Mouse (Mus musculus): ENCODE measurements around the gene Rhd.
"Not testable (repeated sequence)": the region's sequence is repeated elsewhere in the genome, so short reads cannot be mapped to it uniquely, and the experiment has no call there.

Gene Rhd

DNA sequence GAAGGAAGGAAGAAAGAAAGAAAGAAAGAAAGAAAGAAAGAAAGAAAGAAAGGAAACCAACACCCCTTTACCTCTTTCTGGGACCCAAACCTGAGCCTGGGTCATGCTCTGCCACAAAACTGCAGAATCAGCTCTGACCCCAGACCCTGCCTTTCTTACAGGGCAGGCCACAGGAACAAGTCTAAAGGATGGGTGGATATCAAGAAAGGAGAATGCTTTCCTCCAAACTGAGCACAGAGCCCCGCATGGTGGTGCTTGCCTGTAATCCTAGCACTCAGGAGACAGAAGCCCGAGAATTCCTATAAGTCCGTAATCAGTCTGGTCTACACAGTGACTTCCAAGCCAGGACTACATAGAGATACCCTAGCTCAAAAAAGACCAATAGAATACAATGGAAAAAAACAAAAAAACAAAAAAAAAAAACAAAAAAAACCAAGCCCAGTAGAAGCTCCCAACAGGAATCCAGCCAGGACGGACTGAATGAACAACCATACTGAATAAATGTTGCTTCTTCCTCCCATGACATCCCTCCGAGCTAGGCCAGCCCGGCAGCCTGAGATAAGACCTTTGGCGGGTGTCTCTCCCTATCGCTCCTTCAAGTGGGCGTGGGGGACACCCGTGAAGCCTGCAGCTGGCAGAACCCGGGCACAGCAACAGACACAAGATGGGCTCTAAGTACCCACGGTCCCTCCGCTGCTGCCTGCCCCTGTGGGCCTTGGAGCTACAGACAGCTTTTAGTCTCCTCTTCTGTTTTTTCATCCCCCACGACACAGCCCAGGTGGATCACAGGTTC lies at the start of gene Rhd:
TSS of gene Rhd (plus strand) at position 600 of the 793 bp plus-strand sequence.
- DNase-seq (ENCODE audit: low read depth): no peak

DNA sequence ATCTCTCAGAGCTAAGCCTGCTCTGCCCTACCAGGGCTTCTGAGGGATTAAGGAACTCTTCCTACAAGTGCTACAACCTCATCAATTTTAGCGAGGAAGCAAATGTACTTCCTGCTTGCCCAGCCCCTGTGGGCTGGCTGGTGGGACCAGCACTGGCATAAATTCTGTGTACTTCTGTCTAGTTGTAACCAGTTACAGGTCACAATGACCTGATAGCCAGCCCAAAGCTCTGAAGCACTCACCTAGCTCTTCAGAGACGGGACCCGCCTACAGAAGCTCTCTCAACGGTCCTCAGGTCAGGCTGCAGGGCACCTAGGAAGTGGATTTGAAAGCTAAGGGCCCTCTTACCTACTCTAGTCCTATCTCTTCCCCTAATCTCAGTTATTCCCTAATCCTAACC lies 46.6 kb upstream of the Rhd start:
- DNase-seq (ENCODE audit: low read depth): no peak

- DNase-seq (ENCODE audit: low read depth): no peak
These were observed 43.3 kb upstream of the Rhd start for GRCm38 (mm10) chr4:134821061-134821460.

GRCm38 (mm10) chr4:134823560-134823959 lies 40.8 kb upstream of the Rhd start:
- no peak for DNase-seq (ENCODE audit: low read depth)

GRCm38 (mm10) chr4:134825864-134826263 lies 38.5 kb upstream of the Rhd start:
- not testable (repeated sequence) for DNase-seq (ENCODE audit: low read depth)

GRCm38 (mm10) chr4:134826348-134826747 lies 38.0 kb upstream of the Rhd start:
- DNase-seq (ENCODE audit: low read depth): no peak

GRCm38 (mm10) chr4:134827806-134828205 lies 36.5 kb upstream of the Rhd start:
- no peak for DNase-seq (ENCODE audit: low read depth)

DNA sequence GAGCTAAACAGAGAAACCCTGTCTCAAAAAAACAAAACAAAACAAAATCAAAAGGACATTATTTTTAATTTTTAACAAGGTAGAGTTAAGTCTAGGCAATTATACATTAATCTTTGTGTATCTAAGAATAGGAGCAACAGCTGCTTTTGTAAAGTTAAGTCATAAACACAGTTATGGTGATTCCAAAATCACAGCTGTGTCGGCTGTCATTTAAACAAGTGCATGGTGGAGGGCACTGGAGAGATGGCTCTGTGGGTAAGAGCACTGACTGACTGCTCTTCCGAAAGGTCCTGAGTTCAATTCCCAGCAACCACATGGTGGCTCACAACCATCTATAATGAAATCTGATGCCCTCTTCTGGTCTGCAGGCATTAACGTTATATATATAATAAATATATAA lies 32.4 kb upstream of the Rhd start:
- DNase-seq (ENCODE audit: low read depth): no peak

- DNase-seq (ENCODE audit: low read depth): no peak
These were observed 28.9 kb upstream of the Rhd start for GRCm38 (mm10) chr4:134835486-134835885.

GRCm38 (mm10) chr4:134838221-134838620 lies 26.1 kb upstream of the Rhd start:
- DNase-seq (ENCODE audit: low read depth): no peak

GRCm38 (mm10) chr4:134838706-134839105 lies 25.6 kb upstream of the Rhd start:
- DNase-seq (ENCODE audit: low read depth): not testable (repeated sequence)

GRCm38 (mm10) chr4:134840231-134840630 lies 24.1 kb upstream of the Rhd start:
- DNase-seq (ENCODE audit: low read depth): no peak

DNA sequence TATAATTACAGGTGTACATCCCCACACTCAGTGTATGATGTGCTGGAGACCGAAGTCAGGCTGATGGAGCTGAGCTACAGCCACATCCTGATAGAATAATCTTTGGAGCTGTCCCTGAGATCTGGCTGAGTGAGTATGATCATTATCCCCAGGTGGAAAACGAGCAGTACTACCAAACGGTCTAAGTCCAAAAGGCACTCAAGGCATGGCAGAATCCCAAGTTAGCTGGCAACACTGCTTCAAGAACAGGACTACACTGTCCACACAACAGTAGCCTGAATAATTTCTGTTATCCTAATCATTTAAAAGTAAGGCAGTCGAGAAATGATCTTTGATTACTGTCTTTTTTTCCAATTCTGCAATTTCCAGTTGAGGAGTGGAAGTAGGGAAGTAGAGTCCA lies 20.8 kb upstream of the Rhd start:
- DNase-seq (ENCODE audit: low read depth): no peak

- no peak for DNase-seq (ENCODE audit: low read depth)
These were observed 16.7 kb upstream of the Rhd start for GRCm38 (mm10) chr4:134847587-134847986.

GRCm38 (mm10) chr4:134850551-134850950 lies 13.8 kb upstream of the Rhd start:
- no peak for DNase-seq (ENCODE audit: low read depth)

- no peak for DNase-seq (ENCODE audit: low read depth)
These were observed 13.1 kb upstream of the Rhd start for GRCm38 (mm10) chr4:134851236-134851635.

DNA sequence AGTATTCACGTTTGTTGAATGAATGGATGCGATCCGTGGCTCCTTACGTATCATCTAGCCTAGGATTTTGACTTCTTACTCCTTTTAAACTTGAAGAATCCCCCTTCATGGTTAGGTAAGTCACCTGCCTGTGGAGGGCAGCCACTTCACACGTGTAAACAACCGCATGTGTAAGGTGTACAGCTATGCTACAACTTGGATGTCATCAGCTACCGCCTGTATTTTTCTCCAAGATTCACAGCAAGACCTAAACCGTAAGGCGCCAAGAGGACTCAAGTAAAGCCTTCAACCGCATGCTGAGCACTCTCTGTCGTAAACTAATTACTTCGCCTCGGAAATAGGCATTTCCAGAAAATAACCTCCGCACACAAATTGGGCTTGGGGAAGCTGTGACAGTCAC lies 12.5 kb upstream of the Rhd start:
- peak; percentile 49 for DNase-seq (ENCODE audit: low read depth)

DNA sequence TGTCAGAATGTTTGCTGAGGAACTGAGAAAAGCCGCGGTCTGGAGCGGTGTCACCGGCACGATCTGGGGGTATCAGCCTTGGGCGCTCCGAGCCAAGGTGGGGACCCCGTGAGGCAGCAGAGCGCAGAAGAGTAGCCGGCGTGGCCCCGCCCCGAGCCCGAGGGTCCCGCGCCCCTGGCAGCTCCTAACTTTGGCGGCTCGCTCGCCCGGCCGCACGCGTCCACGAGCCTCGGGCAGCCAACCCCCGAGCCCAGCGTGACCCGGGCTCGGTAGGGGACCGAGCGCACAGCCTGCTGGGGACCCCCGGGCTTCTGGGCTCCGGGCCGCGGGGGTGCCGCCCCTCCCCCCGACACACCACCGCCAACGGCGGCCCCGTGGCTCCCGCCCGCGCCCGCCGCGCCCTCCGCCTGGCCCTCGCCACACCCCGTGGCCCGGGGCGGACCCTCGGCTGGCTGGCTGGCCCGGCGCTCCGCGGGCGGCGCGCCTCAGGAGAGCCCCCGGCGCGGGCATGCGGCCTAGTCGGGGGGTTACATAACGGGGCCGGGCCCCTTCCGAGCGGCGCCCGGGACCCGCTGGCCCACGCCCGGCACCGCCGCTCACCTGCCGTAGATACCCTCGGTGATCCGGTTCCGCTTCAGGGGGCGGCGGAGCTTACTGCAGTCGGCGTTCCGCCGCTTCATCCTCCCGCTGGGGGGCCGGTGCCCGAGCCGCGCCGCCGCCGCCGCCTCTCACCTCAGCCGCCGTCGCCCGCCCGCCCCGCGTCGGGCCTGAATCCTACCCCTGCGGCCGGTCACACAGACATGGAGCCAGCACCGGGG lies 11.7 kb upstream of the Rhd start:
- DNase-seq (ENCODE audit: low read depth): peak; percentile 43

GRCm38 (mm10) chr4:134853259-134853636 lies 11.1 kb upstream of the Rhd start, which contains the start of gene Maco1:
TSS of gene Maco1 (minus strand) at chr4:134853345.
- DNase-seq (ENCODE audit: low read depth): peak; percentile 99

DNA sequence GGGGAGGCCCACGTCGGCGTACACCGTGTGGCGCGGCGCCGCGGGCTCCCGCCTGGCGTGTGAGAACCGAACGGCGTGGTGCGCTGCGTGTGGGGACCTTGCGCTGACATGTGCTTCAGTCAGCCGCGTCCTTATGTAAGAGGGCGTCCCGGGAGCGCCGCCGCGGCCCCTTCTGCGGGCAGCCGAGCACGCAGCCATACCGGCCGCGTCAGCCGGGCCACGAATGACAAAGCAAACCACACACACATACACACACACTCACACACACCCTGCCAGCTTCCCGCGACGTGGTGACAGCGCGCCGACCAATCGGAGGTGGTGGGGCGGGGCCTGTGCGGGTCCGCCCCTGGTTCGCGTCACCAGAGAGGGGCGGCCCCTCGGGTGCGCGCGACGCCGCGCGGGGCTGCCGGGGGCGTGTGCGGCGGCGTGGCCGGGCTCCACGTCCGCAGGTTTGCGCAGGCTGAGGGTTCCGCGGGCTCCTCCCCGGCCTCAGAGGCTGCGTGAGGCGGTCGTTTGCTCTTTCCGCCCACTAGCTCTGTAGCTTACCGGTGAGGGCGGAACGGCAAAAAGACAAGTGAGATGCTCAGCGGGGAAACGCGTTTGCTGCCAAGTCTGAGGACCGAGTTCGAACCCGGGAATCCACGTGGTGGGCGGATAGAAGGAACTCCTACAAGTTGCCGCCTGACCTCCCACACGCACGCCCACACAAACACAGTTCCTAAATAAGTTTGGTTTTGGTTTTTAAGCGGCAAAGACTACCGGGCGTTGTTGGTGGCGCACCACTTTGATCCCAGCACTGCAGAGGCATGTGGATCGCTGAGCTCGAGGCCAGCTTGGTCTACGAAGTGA lies 10.5 kb upstream of the Rhd start:
- peak; percentile 97 for DNase-seq (ENCODE audit: low read depth)

- no peak for DNase-seq (ENCODE audit: low read depth)
These were observed 9.0 kb upstream of the Rhd start for GRCm38 (mm10) chr4:134855371-134855770.

- DNase-seq (ENCODE audit: low read depth): no peak
These were observed 8.3 kb upstream of the Rhd start for GRCm38 (mm10) chr4:134856056-134856455.
